Mouse (Mus musculus): ENCODE measurements around the gene Cd5.

DNA sequence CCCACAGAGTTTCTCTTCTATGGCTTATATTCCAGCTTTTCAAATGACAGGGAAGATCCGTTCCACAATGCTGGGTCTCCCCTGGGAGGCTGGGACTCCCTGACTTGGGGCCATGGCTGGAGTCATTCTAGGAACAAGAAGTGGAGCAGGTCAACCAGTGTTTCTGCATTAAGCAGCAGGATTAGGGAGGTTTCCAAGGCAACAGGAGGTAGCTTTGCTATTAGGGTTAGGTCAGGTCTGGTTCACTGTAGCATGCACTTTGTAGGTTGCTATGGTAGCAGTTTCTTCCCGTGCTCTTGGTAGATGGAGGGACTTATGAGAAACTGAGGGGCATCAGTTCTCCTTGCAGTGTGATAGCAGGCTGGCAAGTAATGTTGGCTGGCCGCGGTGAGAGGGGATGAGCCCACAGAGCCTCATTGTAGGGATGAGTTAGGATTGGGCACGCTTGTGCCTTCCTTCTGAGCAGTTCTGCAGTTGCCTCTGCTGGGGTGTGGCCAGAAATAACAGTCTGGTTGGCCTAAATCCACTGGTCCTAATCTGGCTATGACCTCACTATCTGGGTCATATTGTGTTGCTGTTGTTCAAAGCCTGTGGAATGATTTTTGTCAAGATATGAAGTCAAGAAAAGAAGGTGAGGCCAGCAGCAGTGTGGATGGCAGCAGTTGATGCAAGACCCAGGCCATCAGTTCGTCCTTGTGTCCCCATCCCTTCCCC, 37.6 kb downstream of the Cd5 start:
- TF ChIP-seq CTCF (IDR thresholded peaks at IDR 0.05; ENCODE audit: borderline replicate concordance, extremely low read depth, insufficient read depth, insufficient read length) (no peak), POLR2A (IDR thresholded peaks at IDR 0.05; ENCODE audit: borderline replicate concordance, extremely low read depth, insufficient read depth, insufficient read length, poor library complexity, severe bottlenecking) (no peak)
